Mouse (Mus musculus): Measurements from ENCODE around the gene Iqgap3.

DNA sequence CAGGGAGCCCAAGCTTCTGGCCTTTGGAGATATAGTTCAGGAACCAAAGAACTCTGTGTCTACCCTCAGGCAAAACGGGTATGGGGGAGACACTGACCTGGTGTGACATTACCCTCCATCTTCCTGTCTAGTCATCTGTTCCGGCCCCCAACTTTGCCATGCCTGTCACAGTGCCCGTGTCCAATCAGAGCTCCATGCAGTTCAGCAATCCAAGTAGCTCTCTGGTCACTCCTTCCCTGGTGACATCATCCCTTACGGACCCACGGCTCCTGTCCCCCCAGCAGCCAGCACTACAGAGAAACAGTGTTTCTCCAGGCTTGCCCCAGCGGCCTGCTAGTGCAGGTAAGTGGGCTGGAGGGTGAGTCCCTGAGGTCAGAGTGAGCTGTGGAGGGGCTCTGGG, 77.2 kb downstream of the Iqgap3 start:
- TF ChIP-seq CTCF (IDR thresholded peaks at IDR 0.05; ENCODE audit: borderline replicate concordance, control insufficient read depth, extremely low read depth, insufficient read depth, low read length, poor library complexity) (no peak), POLR2A (IDR thresholded peaks at IDR 0.05; ENCODE audit: control insufficient read depth, extremely low read depth, insufficient read depth, low read length, poor library complexity) (no peak)

All from thymus, adult 2 months (tissue).